Mouse (Mus musculus): ENCODE data around the gene Jun. TPM values are rescaled to one million over a fixed set of nuclear protein-coding genes. Genes with fewer than 3 reads are reported as not detected.

Jun gene
- polyA plus RNA-seq, 1 experiment from 2014 or later = 109 TPM

- no peak overlapping the region for H3K27ac ChIP-seq
- H3K4me3 ChIP-seq = no peak overlapping the region
- no peaks in the 10 kb centered on the region for H3K27me3 ChIP-seq
- no peak overlapping the region for H3K9ac ChIP-seq
- no peaks in the 10 kb centered on the region for H3K36me3 ChIP-seq
- WGBS = 72% methylated on average over 5 of the region's 5 CpGs
- ATAC-seq (ENCODE audit: insufficient number of reproducible peaks, low FRiP score, low TSS enrichment, low read depth) = no peak
- H3K4me1 ChIP-seq = peaks cover 9% of the 10 kb centered on the region
- no peak overlapping the region for H3K4me2 ChIP-seq
- H3K9me3 ChIP-seq = no peaks in the 10 kb centered on the region
These were observed 18.4 kb upstream of the Jun start for GRCm38 (mm10) chr4:95070407-95070806.

- 73% methylated on average over 8 of the region's 8 CpGs for WGBS
- ATAC-seq (ENCODE audit: insufficient number of reproducible peaks, low FRiP score, low TSS enrichment, low read depth) = no peak
- Histone ChIP-seq H3K4me2 (no peak overlapping the region), H3K4me1 (peaks cover 4% of the 10 kb centered on the region), H3K36me3 (no peaks in the 10 kb centered on the region), H3K27ac (no peak overlapping the region), H3K27me3 (no peaks in the 10 kb centered on the region), H3K9me3 (no peaks in the 10 kb centered on the region), H3K9ac (no peak overlapping the region), H3K4me3 (no peak overlapping the region)
These were observed 16.3 kb upstream of the Jun start for GRCm38 (mm10) chr4:95068045-95068948.

- WGBS = 76% methylated on average over 2 of the region's 2 CpGs
- Histone ChIP-seq H3K36me3 (no peaks in the 10 kb centered on the region), H3K4me3 (no peak overlapping the region), H3K27ac (no peak overlapping the region), H3K4me1 (no peaks in the 10 kb centered on the region), H3K27me3 (no peaks in the 10 kb centered on the region), H3K4me2 (no peak overlapping the region), H3K9ac (no peak overlapping the region), H3K9me3 (no peaks in the 10 kb centered on the region)
- ATAC-seq (ENCODE audit: insufficient number of reproducible peaks, low FRiP score, low TSS enrichment, low read depth) = no peak
These were observed 11.7 kb upstream of the Jun start for GRCm38 (mm10) chr4:95063609-95064210.

GRCm38 (mm10) chr4:95062873-95063272, 10.9 kb upstream of the Jun start:
- H3K9ac ChIP-seq = no peak overlapping the region
- no peaks in the 10 kb centered on the region for H3K36me3 ChIP-seq
- no peak overlapping the region for H3K4me2 ChIP-seq
- no peak for ATAC-seq (ENCODE audit: insufficient number of reproducible peaks, low FRiP score, low TSS enrichment, low read depth)
- no peaks in the 10 kb centered on the region for H3K27me3 ChIP-seq
- no peaks in the 10 kb centered on the region for H3K9me3 ChIP-seq
- H3K4me3 ChIP-seq = no peak overlapping the region
- 65% methylated on average over 9 of the region's 9 CpGs for WGBS
- H3K27ac ChIP-seq = no peak overlapping the region
- H3K4me1 ChIP-seq = no peaks in the 10 kb centered on the region

GRCm38 (mm10) chr4:95057264-95057663, 5.2 kb upstream of the Jun start:
- peaks cover 14% of the 10 kb centered on the region for H3K4me1 ChIP-seq
- no peak for ATAC-seq (ENCODE audit: insufficient number of reproducible peaks, low FRiP score, low TSS enrichment, low read depth)
- no peaks in the 10 kb centered on the region for H3K9me3 ChIP-seq
- H3K27me3 ChIP-seq = no peaks in the 10 kb centered on the region
- H3K4me2 ChIP-seq = no peak overlapping the region
- no peaks in the 10 kb centered on the region for H3K36me3 ChIP-seq
- no peak overlapping the region for H3K4me3 ChIP-seq
- no peak overlapping the region for H3K9ac ChIP-seq
- H3K27ac ChIP-seq = no peak overlapping the region
- 69% methylated on average over 4 of the region's 4 CpGs for WGBS

- no peaks in the 10 kb centered on the region for H3K9me3 ChIP-seq
- no peaks in the 10 kb centered on the region for H3K27me3 ChIP-seq
- H3K4me3 ChIP-seq = no peak overlapping the region
- no peak overlapping the region for H3K4me2 ChIP-seq
- peaks cover 16% of the 10 kb centered on the region for H3K4me1 ChIP-seq
- no peak overlapping the region for H3K9ac ChIP-seq
- ATAC-seq (ENCODE audit: insufficient number of reproducible peaks, low FRiP score, low TSS enrichment, low read depth) = no peak
- no peak overlapping the region for H3K27ac ChIP-seq
- H3K36me3 ChIP-seq = no peaks in the 10 kb centered on the region
- 60% methylated on average over 1 of the region's 1 CpGs for WGBS
These were observed 3.3 kb upstream of the Jun start for GRCm38 (mm10) chr4:95055276-95055675.

GRCm38 (mm10) chr4:95054336-95054735, 2.3 kb upstream of the Jun start:
- Histone ChIP-seq H3K4me1 (peaks cover 21% of the 10 kb centered on the region), H3K36me3 (no peaks in the 10 kb centered on the region), H3K9me3 (no peaks in the 10 kb centered on the region), H3K9ac (no peak overlapping the region), H3K27ac (0 out of 2 replicates have a peak overlapping the region, but pooled peaks have one; percentile 99), H3K4me3 (no peak overlapping the region), H3K27me3 (no peaks in the 10 kb centered on the region), H3K4me2 (no peak overlapping the region; the same call in 1 of the 2 replicates)
- no peak for ATAC-seq (ENCODE audit: insufficient number of reproducible peaks, low FRiP score, low TSS enrichment, low read depth)
- 37% methylated on average over 4 of the region's 4 CpGs for WGBS

GRCm38 (mm10) chr4:95053791-95054117, 1.7 kb upstream of the Jun start:
- WGBS = 1% methylated on average over 6 of the region's 6 CpGs
- Histone ChIP-seq H3K4me2 (peak overlapping the region; percentile 65), H3K27ac (peak overlapping the region; percentile 99), H3K4me1 (peaks cover 24% of the 10 kb centered on the region), H3K4me3 (peak overlapping the region; percentile 79), H3K27me3 (no peaks in the 10 kb centered on the region), H3K9ac (no peak overlapping the region), H3K36me3 (no peaks in the 10 kb centered on the region), H3K9me3 (no peaks in the 10 kb centered on the region)
- ATAC-seq (ENCODE audit: insufficient number of reproducible peaks, low FRiP score, low TSS enrichment, low read depth) = no peak

GRCm38 (mm10) chr4:95053041-95053790, 1.2 kb upstream of the Jun start:
- H3K4me3 ChIP-seq = peak overlapping the region; percentile 79
- peak overlapping the region; percentile 99 for H3K27ac ChIP-seq
- WGBS = under 1% methylated on average over 29 of the region's 29 CpGs
- peak overlapping the region; percentile 64 for H3K9ac ChIP-seq
- peaks cover 27% of the 10 kb centered on the region for H3K4me1 ChIP-seq
- no peaks in the 10 kb centered on the region for H3K27me3 ChIP-seq
- peak overlapping the region; percentile 65 for H3K4me2 ChIP-seq
- no peaks in the 10 kb centered on the region for H3K36me3 ChIP-seq
- no peaks in the 10 kb centered on the region for H3K9me3 ChIP-seq
- ATAC-seq (ENCODE audit: insufficient number of reproducible peaks, low FRiP score, low TSS enrichment, low read depth) = peak; percentile 56

- peak overlapping the region; percentile 79 for H3K4me3 ChIP-seq
- H3K27me3 ChIP-seq = no peaks in the 10 kb centered on the region
- H3K9me3 ChIP-seq = no peaks in the 10 kb centered on the region
- peak overlapping the region; percentile 83 for H3K9ac ChIP-seq
- peak overlapping the region; percentile 86 for H3K4me2 ChIP-seq
- H3K4me1 ChIP-seq = peaks cover 30% of the 10 kb centered on the region
- under 1% methylated on average over 54 of the region's 54 CpGs for WGBS
- no peaks in the 10 kb centered on the region for H3K36me3 ChIP-seq
- ATAC-seq (ENCODE audit: insufficient number of reproducible peaks, low FRiP score, low TSS enrichment, low read depth) = no peak
- H3K27ac ChIP-seq = peak overlapping the region; percentile 96
These were observed 631 bp downstream of the Jun start for GRCm38 (mm10) chr4:95051311-95051871.

- no peak for ATAC-seq (ENCODE audit: insufficient number of reproducible peaks, low FRiP score, low TSS enrichment, low read depth)
- Histone ChIP-seq H3K4me2 (peak overlapping the region; percentile 86), H3K9ac (peak overlapping the region; percentile 83), H3K27ac (peak overlapping the region; percentile 96), H3K27me3 (no peaks in the 10 kb centered on the region), H3K4me1 (peaks cover 30% of the 10 kb centered on the region), H3K36me3 (no peaks in the 10 kb centered on the region), H3K4me3 (peak overlapping the region; percentile 79), H3K9me3 (no peaks in the 10 kb centered on the region)
- under 1% methylated on average over 64 of the region's 70 CpGs for WGBS
These were observed 1.3 kb downstream of the Jun start for GRCm38 (mm10) chr4:95050518-95051278.
